Mouse (Mus musculus): ENCODE data around the gene Fxr2. TPM values are rescaled to one million over a fixed set of nuclear protein-coding genes. Genes with fewer than 3 reads are reported as not detected.
A peak's percentile ranks its signal among the peaks of the same experiment; 100 is the strongest.

Fxr2 gene
- polyA plus RNA-seq, 1 experiment from 2014 or later: 27.8 TPM

DNA sequence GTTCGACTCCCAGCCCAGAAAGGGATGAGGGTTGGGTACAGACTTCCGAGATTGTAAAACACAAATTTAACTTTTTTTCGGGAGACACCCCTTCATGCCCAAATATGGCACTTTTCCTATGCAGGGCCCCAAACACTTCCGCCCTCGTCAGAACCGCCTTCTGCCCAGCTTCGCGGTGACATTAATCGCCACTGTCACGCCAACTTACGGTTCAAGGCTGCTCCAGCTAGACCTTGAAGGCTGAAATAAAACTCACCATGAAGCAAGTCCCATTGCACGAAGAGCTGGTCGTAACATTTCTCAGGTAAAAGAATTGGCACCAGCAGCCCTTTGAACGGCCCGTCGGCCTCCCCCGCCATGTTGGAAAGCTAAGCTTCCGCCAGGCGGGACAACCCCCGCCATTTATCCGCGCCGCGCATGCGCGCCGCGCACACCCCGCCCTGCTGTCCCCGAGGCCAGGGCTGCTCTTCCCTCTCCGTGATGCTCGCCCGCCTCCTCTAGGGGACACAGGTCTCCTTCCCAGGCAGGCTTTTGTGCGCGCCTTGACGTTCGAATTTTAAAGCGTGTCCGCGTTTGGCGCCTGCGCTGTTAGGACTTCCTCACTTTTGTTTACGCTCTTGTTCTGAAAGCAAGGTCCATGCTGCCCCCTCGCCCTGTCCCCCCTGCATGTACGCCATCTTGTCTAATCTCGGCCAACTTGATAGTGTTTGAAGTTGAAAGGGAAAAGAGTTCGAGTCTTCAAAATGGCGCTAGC is 29.6 kb downstream of the Fxr2 start, which contains the start of gene Mpdu1:
Mpdu1 (minus strand) TSS at position 430 of the 754 bp plus-strand sequence.
- WGBS: under 1% methylated on average over 48 of the region's 48 CpGs
- Histone ChIP-seq H3K9me3 (no peaks in the 10 kb centered on the region), H3K9ac (peak within 1 kb of the TSS; percentile 68), H3K4me1 (peaks cover 17% of the 10 kb centered on the region), H3K27me3 (no peaks in the 10 kb centered on the region), H3K36me3 (peaks cover 56% of the 10 kb centered on the region), H3K4me3 (peak within 1 kb of the TSS; percentile 57), H3K4me2 (peak within 1 kb of the TSS; percentile 50), H3K27ac (peak within 1 kb of the TSS; percentile 93)
- ATAC-seq (ENCODE audit: borderline replicate concordance, extremely low read depth, low FRiP score, low TSS enrichment): peak; percentile 94

DNA sequence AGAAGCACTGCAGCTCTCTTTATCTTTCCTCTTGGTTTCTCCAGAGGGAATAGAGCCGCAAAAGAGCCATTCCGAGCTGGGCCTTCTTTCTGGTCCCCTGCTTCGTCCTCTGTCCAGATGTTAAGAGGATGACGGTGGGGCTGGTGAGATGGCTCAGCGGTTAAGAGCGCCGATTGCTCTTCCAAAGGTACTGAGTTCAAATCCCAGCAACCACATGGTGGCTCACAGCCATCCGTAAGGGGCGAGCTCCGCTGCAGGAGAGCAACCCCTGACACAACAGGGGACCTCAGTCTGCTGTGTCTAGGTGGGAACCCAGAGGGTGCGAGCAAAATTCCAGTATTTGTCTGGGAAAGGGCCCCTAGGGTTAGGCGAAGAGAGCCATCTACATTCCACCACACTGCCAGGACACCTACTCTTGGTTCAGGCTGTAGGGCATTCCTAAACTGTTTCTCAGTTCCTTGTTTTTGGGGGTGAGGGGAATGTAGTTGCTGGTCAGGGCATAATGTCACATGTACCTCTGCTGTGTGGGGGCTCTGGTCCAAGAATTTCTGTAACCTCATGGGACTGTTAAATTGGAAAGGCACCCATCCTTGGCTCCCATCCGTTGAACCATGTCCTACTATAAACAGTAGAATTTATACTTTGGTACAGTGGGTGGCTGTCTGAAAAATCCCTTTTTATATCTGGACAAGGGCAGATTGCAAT is 30.3 kb downstream of the Fxr2 start:
- peak overlapping the region; percentile 57 for H3K4me3 ChIP-seq
- H3K9me3 ChIP-seq: no peaks in the 10 kb centered on the region
- no peaks in the 10 kb centered on the region for H3K27me3 ChIP-seq
- ATAC-seq (ENCODE audit: borderline replicate concordance, extremely low read depth, low FRiP score, low TSS enrichment): no peak
- peaks cover 14% of the 10 kb centered on the region for H3K4me1 ChIP-seq
- peak overlapping the region; percentile 93 for H3K27ac ChIP-seq
- H3K4me2 ChIP-seq: peak overlapping the region; percentile 50
- H3K36me3 ChIP-seq: peaks cover 56% of the 10 kb centered on the region
- peak overlapping the region; percentile 14 for H3K9ac ChIP-seq
- WGBS: 62% methylated on average over 13 of the region's 13 CpGs

DNA sequence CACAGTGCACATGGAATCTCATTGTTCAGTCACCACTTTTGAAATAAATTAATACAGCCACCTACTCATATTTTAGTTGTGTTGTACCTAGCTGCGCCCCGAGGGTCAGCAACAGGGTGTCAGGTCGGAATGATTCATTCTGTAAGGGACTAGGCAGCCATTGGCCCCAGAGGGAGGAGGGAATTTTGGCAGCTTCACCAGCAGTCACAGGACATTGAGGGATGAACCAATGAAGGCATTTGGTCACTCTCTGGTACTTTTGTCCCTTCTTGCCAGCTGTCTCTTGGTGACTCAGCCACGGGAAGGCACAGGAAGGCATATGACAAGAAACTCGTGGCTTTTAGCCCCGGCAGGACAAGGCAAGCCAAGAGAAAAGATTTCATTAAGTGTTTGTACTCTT is 31.0 kb downstream of the Fxr2 start:
- H3K4me2 ChIP-seq: no peak overlapping the region
- WGBS: 73% methylated on average over 6 of the region's 6 CpGs
- no peak for ATAC-seq (ENCODE audit: borderline replicate concordance, extremely low read depth, low FRiP score, low TSS enrichment)
- no peak overlapping the region for H3K9ac ChIP-seq
- peaks cover 56% of the 10 kb centered on the region for H3K36me3 ChIP-seq
- H3K4me1 ChIP-seq: peaks cover 16% of the 10 kb centered on the region
- peak overlapping the region; percentile 93; the same call in 1 of the 2 replicates for H3K27ac ChIP-seq
- H3K9me3 ChIP-seq: no peaks in the 10 kb centered on the region
- H3K4me3 ChIP-seq: no peak overlapping the region
- H3K27me3 ChIP-seq: no peaks in the 10 kb centered on the region

DNA sequence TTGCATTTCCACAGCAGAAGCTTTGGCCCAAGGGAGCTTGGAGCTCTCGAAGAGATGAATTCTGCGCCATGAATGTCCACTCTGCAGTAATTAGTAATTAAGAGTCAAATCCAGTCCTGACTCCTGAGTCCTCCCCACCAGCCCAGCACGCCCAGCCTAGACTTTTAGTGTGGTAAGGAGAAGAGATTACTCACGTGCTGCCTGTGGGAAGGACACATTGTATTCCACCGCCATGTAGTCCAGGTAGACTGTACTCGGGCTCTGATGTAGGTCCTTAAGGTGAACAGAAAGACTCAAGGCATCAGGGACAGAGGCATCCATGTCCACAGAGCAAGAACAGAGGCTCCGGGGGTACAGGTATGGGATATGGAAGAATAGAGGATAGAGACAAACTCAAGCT is 32.1 kb downstream of the Fxr2 start:
- ATAC-seq (ENCODE audit: borderline replicate concordance, extremely low read depth, low FRiP score, low TSS enrichment): no peak
- Histone ChIP-seq H3K27ac (0 out of 2 replicates have a peak overlapping the region, but pooled peaks have one; percentile 33), H3K36me3 (peaks cover 59% of the 10 kb centered on the region), H3K4me3 (no peak overlapping the region), H3K9me3 (no peaks in the 10 kb centered on the region), H3K4me2 (no peak overlapping the region), H3K27me3 (no peaks in the 10 kb centered on the region), H3K4me1 (peaks cover 27% of the 10 kb centered on the region), H3K9ac (no peak overlapping the region)
- 87% methylated on average over 7 of the region's 7 CpGs for WGBS

DNA sequence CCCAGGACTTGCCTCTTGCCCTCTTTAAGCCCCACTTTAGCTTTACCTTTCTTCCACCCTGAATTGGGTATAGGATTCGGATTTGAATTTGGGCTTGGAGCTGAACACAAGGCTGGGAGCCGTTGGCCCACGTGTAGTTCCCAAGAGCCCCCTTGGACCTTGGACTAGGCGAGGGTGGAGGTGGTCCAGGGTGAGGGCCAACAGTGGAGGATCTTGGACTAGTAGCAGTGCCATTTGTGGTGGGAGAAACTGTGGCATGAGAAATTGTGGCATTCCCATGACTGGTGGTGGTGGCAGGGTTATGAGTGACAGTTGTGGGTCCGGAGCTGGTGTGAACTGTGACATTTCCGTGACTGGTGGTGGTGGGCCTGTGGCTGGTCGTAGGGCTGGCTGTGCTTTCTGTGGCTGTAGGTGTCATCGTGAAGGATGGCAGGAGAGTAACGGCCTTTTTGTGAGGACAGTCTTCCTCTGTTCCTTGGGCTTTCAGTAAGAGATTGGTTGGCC is 32.7 kb downstream of the Fxr2 start:
- Histone ChIP-seq H3K27me3 (no peaks in the 10 kb centered on the region), H3K36me3 (peaks cover 66% of the 10 kb centered on the region), H3K4me3 (no peak overlapping the region), H3K4me1 (peaks cover 32% of the 10 kb centered on the region), H3K4me2 (no peak overlapping the region), H3K9ac (no peak overlapping the region), H3K27ac (peak overlapping the region; percentile 33; the same call in 1 of the 2 replicates), H3K9me3 (no peaks in the 10 kb centered on the region)
- no peak for ATAC-seq (ENCODE audit: borderline replicate concordance, extremely low read depth, low FRiP score, low TSS enrichment)
- WGBS: 60% methylated on average over 9 of the region's 9 CpGs

DNA sequence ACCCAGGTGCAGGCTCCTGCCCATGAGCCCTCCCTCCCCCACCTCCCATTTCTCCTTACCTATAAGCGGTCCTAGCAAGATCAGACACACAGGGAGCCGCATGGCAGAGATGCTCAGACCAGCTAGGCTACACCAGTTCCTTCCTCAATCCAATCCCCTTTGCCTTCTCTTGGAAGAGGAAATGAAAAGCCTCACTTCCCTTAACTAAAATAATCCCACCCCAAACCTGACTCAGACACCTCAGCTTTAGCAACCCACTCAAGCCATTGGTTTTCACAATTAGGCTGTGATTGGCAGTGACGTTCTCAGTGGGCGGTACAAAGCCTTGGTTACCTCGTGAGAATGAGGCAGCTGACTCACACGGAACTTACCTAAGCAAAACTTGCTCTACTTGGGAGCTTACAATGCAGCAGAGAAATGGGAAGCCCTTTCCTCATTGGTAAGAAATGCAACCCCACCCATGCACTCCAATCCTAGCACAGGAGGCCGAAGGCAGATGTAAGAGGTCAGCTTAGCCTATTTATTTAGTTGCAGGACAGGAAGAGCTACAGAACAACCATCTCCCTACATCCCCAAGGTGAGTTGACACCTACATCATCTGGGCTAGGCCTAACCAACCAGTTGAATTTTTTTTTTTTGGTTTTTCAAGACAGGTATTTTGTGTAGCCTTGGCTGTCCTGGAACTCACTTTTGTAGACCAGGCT is 33.3 kb downstream of the Fxr2 start, which contains the start of gene Cd68:
Cd68 (minus strand) TSS at position 193 of the 704 bp plus-strand sequence.
- H3K27ac ChIP-seq: peak within 1 kb of the TSS; percentile 33; the same call in 1 of the 2 replicates
- H3K4me1 ChIP-seq: peaks cover 34% of the 10 kb centered on the region
- no peak within 1 kb of the TSS for H3K9ac ChIP-seq
- no peak for ATAC-seq (ENCODE audit: borderline replicate concordance, extremely low read depth, low FRiP score, low TSS enrichment)
- H3K4me2 ChIP-seq: no peak within 1 kb of the TSS
- no peak within 1 kb of the TSS for H3K4me3 ChIP-seq
- peaks cover 66% of the 10 kb centered on the region for H3K36me3 ChIP-seq
- H3K9me3 ChIP-seq: no peaks in the 10 kb centered on the region
- WGBS: 26% methylated on average over 7 of the region's 7 CpGs
- H3K27me3 ChIP-seq: no peaks in the 10 kb centered on the region

DNA sequence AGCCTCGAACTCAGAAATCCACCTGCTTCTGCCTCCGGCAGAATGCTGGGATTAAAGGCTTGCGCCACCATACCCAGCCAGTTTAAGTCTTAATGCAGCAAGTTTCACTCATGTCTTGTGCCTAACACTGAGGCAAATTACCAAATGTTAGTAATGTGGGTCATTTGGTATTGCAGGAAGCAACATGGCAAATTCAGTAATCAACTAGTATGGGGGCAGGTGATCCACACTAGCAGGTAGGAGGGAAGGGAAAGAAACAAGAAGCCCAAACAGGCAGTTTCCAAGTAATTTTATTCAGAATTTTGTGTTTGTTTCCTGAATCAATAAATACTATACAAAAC is 33.8 kb downstream of the Fxr2 start:
- ATAC-seq (ENCODE audit: borderline replicate concordance, extremely low read depth, low FRiP score, low TSS enrichment): no peak
- Histone ChIP-seq H3K27ac (0 out of 2 replicates have a peak overlapping the region, but pooled peaks have one; percentile 10), H3K4me1 (peaks cover 29% of the 10 kb centered on the region), H3K4me3 (no peak overlapping the region), H3K4me2 (no peak overlapping the region), H3K36me3 (peaks cover 66% of the 10 kb centered on the region), H3K27me3 (no peaks in the 10 kb centered on the region), H3K9ac (no peak overlapping the region), H3K9me3 (no peaks in the 10 kb centered on the region)
- WGBS: 86% methylated on average over 3 of the region's 3 CpGs

DNA sequence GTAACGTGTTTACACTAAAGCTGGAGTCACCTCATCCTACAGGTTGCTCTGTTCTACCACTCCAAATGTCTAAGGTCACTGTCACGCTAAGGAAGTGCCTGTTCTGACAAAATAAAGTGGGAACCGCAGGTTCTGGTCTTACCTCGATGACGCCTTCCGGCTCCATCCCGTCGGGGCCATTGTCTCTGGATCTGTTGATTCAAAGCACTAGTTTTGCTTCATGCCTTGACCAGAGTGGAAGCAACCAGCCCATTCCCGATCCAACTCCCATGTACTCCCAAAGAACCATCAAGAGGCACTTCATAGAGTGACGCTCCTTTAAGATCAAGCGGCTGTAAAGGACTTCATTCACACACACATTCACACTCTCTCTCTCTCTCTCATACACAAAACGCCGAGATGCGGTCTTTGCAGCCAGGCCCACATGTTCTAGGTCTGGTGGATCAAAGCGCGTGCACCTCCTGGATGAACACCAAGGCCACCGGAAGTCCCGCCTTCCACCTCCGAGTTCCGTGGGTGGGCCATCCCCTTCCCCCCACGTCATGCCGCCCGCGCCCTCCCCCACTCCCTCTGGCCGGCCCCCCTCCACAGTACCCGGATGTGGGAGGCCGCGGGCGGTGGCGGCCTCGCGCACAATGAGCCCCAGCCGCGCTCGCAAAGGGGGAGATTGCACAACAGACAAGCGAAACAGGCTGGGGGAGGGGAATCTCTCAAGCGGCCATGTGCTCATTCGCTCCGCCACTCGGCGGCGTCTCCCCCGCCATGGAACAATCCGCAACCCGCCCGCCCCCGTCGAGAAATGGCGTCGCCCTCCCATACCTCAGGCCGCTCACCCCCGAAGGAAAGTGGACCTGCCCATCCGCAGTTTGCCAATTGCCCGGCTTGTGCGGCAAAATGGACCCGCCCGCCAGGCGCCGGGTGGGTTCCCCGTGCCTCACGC is 38.3 kb downstream of the Fxr2 start:
- H3K4me2 ChIP-seq: peak overlapping the region; percentile 85
- peaks cover 71% of the 10 kb centered on the region for H3K36me3 ChIP-seq
- H3K9ac ChIP-seq: peak overlapping the region; percentile 99
- peak overlapping the region; percentile 95 for H3K4me3 ChIP-seq
- WGBS: 1% methylated on average over 59 of the region's 61 CpGs
- peak; percentile 76 for ATAC-seq (ENCODE audit: borderline replicate concordance, extremely low read depth, low FRiP score, low TSS enrichment)
- H3K27me3 ChIP-seq: no peaks in the 10 kb centered on the region
- peak overlapping the region; percentile 95 for H3K27ac ChIP-seq
- peaks cover 28% of the 10 kb centered on the region for H3K4me1 ChIP-seq
- H3K9me3 ChIP-seq: no peaks in the 10 kb centered on the region

DNA sequence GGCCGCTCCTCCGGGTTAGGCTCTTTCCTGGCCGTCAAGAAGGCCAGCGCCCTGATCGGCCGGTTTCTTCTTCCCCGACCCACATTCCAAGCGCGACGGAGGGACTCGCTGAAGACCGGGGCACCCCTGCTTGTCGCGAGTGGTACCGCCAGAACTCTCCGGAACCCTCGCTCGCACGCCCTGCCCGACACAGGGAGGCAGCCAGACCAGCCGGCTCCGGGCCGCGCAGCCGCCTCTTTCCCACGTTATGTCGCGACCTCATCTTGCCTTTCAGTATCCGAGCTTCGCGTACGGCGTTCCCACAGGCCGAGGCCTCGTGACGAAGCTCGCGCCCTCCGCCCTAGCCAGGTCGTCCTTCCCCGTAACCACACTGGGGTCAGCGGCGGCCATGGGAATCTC is 38.9 kb downstream of the Fxr2 start:
- Histone ChIP-seq H3K9ac (peak overlapping the region; percentile 99), H3K4me2 (peak overlapping the region; percentile 85), H3K36me3 (peaks cover 71% of the 10 kb centered on the region), H3K27ac (peak overlapping the region; percentile 95), H3K4me3 (peak overlapping the region; percentile 95), H3K9me3 (no peaks in the 10 kb centered on the region), H3K27me3 (no peaks in the 10 kb centered on the region), H3K4me1 (peaks cover 28% of the 10 kb centered on the region)
- WGBS: under 1% methylated on average over 42 of the region's 43 CpGs
- no peak; the same call in 1 of the 2 replicates for ATAC-seq (ENCODE audit: borderline replicate concordance, extremely low read depth, low FRiP score, low TSS enrichment)

DNA sequence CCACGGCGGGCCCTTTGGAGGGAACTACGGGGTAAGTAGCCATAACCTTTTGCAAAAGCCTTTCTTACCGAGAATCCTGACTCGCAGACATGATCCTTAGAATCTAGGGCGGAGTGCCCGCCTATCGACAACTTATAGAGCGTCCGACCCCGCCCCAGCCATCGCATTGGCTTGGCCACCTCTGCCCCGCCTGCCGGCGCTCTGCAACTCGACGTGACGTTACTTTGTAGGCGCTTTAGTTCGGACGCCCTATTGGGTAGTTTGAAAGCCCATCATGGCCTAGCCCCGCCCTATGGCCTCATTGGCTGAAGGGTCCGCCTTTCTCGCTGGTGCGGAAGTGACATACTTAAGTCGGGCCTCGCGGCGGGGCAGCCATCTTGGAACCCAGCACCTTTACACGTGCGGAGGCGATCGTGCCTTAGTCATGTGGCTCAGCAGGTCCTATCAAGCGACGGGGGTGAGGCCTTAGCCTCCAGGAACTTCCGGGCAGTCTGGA is 39.5 kb downstream of the Fxr2 start, which contains the start of gene Eif4a1:
Eif4a1 (minus strand) TSS at position 213 of the 496 bp plus-strand sequence.
- H3K9ac ChIP-seq: peak within 1 kb of the TSS; percentile 99
- peaks cover 73% of the 10 kb centered on the region for H3K36me3 ChIP-seq
- no peaks in the 10 kb centered on the region for H3K27me3 ChIP-seq
- H3K4me2 ChIP-seq: peak within 1 kb of the TSS; percentile 85
- H3K27ac ChIP-seq: peak within 1 kb of the TSS; percentile 95
- under 1% methylated on average over 36 of the region's 36 CpGs for WGBS
- H3K4me1 ChIP-seq: peaks cover 28% of the 10 kb centered on the region
- no peaks in the 10 kb centered on the region for H3K9me3 ChIP-seq
- ATAC-seq (ENCODE audit: borderline replicate concordance, extremely low read depth, low FRiP score, low TSS enrichment): peak; percentile 98
- peak within 1 kb of the TSS; percentile 95 for H3K4me3 ChIP-seq

Data from lung, embryonic 15.5 days (tissue).